Mouse (Mus musculus): Measurements from ENCODE around the gene Gm10647. TPM values are rescaled to one million over a fixed set of nuclear protein-coding genes. Genes with fewer than 3 reads are reported as not detected.

Gene Gm10647
- total RNA-seq, 2 experiments from 2014 or later, result 0.22 to 0.23 TPM

DNA sequence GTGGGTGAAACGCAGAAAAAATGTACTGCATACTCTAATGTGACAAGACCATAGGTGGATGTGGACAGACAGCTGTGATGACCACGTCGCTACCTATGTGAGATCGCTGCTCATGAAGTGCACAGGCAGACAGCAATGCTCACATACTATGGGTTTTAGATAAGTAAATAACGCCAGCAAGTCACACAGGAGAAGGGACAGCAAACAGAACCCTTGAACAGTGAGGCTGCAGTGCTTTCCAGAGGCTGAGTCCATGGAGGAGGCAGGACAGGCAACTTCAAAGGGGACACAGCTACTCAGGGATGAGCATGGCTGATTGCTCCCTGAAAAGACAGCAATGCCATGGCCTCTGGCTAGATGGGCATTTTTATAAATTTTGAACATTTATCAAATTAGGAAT lies 50.0 kb downstream of the Gm10647 start:
- no peak for DNase-seq (ENCODE audit: low spot score in 2 of 2)

Other genes starting within 250 kb of the Gm10647 start
- gene Usp3, start 203.9 kb upstream of the Gm10647 start, total RNA-seq (2021), result 10 to 100 TPM; 33.0 to 41.0 TPM
- under 1 TPM; 0.43 to 0.93 TPM for gene Car12, start 83.4 kb upstream of the Gm10647 start, total RNA-seq (2021)
- gene Aph1b, start 1.5 kb upstream of the Gm10647 start, total RNA-seq (2021), result 1 to 10 TPM; 8.0 to 9.6 TPM
- gene Aph1c, start 37.7 kb downstream of the Gm10647 start, total RNA-seq (2021), result 1 to 10 TPM; 2.7 to 6.6 TPM
- 10 to 100 TPM; 16.8 to 23.8 TPM for gene Rab8b, start 122.6 kb downstream of the Gm10647 start, total RNA-seq (2021)
- gene Rps27l, start 149.0 kb downstream of the Gm10647 start, total RNA-seq (2021), result 100 to 1,000 TPM; 290 to 293 TPM
- gene Lactb, start 178.4 kb downstream of the Gm10647 start, total RNA-seq (2021), result 10 to 100 TPM; 15.4 to 20.0 TPM

All from adrenal gland, adult 18-20 months (tissue).